Mouse (Mus musculus) ovary, postnatal 10 days (tissue): Measurements from ENCODE around the gene Vmn1r127.
"Not testable (repeated sequence)": the region's sequence is repeated elsewhere in the genome, so short reads cannot be mapped to it uniquely, and the experiment has no call there.

Experiments
- DNase-seq: peaks from one replicate; pipeline ENCODE4 v3.0.0; 2022; ENCODE audit warnings: low spot score

Vmn1r127 gene

GRCm38 (mm10) chr7:21319761-21320160, at the start of gene Vmn1r127:
Vmn1r127 (minus strand) TSS chr7:21319861.
- DNase-seq, result not testable (repeated sequence)

GRCm38 (mm10) chr7:21361191-21361590, 41.5 kb upstream of the Vmn1r127 start, which contains the start of gene Vmn1r129:
Vmn1r129 (minus strand) TSS chr7:21361291.
- not testable (repeated sequence) for DNase-seq

GRCm38 (mm10) chr7:21349073-21349472, 29.4 kb upstream of the Vmn1r127 start, which contains the start of gene Vmn1r128:
Vmn1r128 (plus strand) TSS chr7:21349373.
- DNase-seq, result not testable (repeated sequence)

- DNase-seq, result not testable (repeated sequence)
Observed at GRCm38 (mm10) chr7:21301367-21301766, 18.3 kb downstream of the Vmn1r127 start, which contains the start of gene Vmn1r126. Vmn1r126 (minus strand) TSS chr7:21301467.

GRCm38 (mm10) chr7:21271879-21272278, 47.8 kb downstream of the Vmn1r127 start, which contains the start of gene Vmn1r125:
Vmn1r125 (plus strand) TSS chr7:21272179.
- not testable (repeated sequence) for DNase-seq
